Mouse (Mus musculus) intestine, embryonic 16.5 days (tissue): ENCODE data around the gene Asl. TPM values are rescaled to one million over a fixed set of nuclear protein-coding genes. Genes with fewer than 3 reads are reported as not detected.
"Not testable (repeated sequence)": the region's sequence is repeated elsewhere in the genome, so short reads cannot be mapped to it uniquely, and the experiment has no call there.

Source experiments
- ATAC-seq: fragments of 200-750 bp; cut with Nextera tagmentation; 2 replicates; pipeline ENCODE4 v1.8.0; 2017; ENCODE audit warnings: moderate TSS enrichment, moderate library complexity
- H3K27ac ChIP-seq: fragments of 300-500 bp; sonication (generic); 2 replicates; pipeline ENCODE4 v1.5.1; 2014; ENCODE audit warnings: mild to moderate bottlenecking, low read length
- H3K27me3 ChIP-seq: fragments of 300-500 bp; sonication (generic); replicated peaks from 2 replicates; pipeline ENCODE4 v1.6.1; 2014; ENCODE audit warnings: low read length, control low read depth, mixed read lengths; ENCODE audit not compliant: control insufficient read depth, insufficient read depth
- H3K36me3 ChIP-seq: fragments of 300-500 bp; sonication (generic); 2 replicates; pipeline ENCODE4 v1.6.1; 2014; ENCODE audit warnings: low read length, control low read depth; ENCODE audit not compliant: control insufficient read depth, insufficient read depth
- H3K4me1 ChIP-seq: fragments of 300-500 bp; sonication (generic); 2 replicates; pipeline ENCODE4 v1.6.1; 2014; ENCODE audit warnings: low read length, control low read depth, mixed read lengths; ENCODE audit not compliant: control insufficient read depth, insufficient read depth
- H3K4me2 ChIP-seq: fragments of 300-500 bp; sonication (generic); 2 replicates; pipeline ENCODE4 v1.6.1; 2014; ENCODE audit warnings: low read depth, low read length, control low read depth
- H3K4me3 ChIP-seq: fragments of 300-500 bp; sonication (generic); 2 replicates; pipeline ENCODE4 v1.5.1; 2014; ENCODE audit warnings: mild to moderate bottlenecking, low read length
- H3K9ac ChIP-seq: fragments of 300-500 bp; sonication (generic); 2 replicates; pipeline ENCODE4 v1.6.1; 2014; ENCODE audit warnings: low read depth, low read length
- H3K9me3 ChIP-seq: fragments of 300-500 bp; sonication (generic); 2 replicates; pipeline ENCODE4 v1.6.1; 2016; ENCODE audit warnings: low read length, control low read depth; ENCODE audit not compliant: control insufficient read depth
- WGBS: fragments of 180-500 bp; shearing (Covaris S2); extraction: QIAGEN DNeasy Blood & Tissue Kit; methylation state at CpG from one replicate; pipeline ENCODE4 v1.1.7; 2014; 5-methylcytosine and 5-hydroxymethylcytosine counted together
- polyA plus RNA-seq: library from polyadenylated mRNA; unstranded; fragments of >200 nt; fragmentation: Nextera tagmentation; extraction: Ambion mirVana; gene quantifications from 2 replicates; pipeline ENCODE4 v1.2.1, GENCODE M21; 2015

Asl gene
- polyA plus RNA-seq, 1 experiment from 2014 or later = 74.1 TPM

DNA sequence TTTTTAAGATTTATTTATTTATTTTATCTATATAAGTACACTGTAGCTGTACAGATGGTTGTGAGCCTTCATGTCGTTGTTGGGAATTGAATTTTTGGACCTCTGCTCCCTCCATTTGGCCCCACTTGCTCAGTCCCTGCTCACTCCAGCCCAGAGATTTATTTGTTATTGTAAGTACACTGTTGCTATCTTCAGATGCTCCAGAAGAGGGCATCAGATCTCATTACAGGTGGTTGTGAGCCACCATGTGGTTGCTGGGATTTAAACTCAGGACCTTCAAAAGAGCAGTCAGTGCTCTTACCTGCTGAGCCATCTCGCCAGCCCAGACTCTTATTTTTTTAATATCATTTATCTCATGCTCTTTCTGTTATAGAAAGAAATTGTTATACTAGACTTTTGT lies 7.3 kb upstream of the Asl start:
- H3K9ac ChIP-seq, H3K27ac ChIP-seq, H3K4me2 ChIP-seq, H3K4me3 ChIP-seq, H3K27me3 ChIP-seq, H3K9me3 ChIP-seq, ATAC-seq, H3K4me1 ChIP-seq, H3K36me3 ChIP-seq: not testable (repeated sequence)
- WGBS = 66% methylated on average over 2 of the region's 2 CpGs

DNA sequence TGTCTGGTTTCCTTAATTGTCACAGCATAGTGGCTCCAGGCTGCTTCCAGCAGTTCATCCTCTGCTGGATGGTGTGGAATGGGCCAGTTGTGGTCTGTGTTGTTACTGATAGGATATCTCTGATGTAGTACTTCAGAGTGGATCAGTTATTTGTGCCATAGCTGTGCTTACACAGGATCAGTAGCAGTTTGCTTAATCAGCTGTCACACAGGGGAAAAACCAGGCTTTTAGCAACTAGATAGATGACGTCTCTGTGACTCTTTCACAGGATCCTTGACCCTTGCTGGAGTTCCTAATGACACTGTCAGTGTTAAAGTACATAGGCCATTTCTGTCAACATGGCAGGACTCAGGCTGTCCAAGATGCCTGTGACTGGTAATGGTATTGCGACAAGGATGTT lies 4.8 kb upstream of the Asl start:
- Histone ChIP-seq H3K27ac (no peak overlapping the region), H3K4me2 (no peak overlapping the region), H3K36me3 (no peaks in the 10 kb centered on the region), H3K4me3 (no peak overlapping the region), H3K9me3 (no peaks in the 10 kb centered on the region), H3K4me1 (peaks cover 5% of the 10 kb centered on the region; the same call in 1 of the 2 replicates), H3K9ac (no peak overlapping the region), H3K27me3 (no peaks in the 10 kb centered on the region)
- no peak for ATAC-seq
- WGBS = 72% methylated on average over 2 of the region's 2 CpGs

- no peaks in the 10 kb centered on the region for H3K27me3 ChIP-seq
- no peaks in the 10 kb centered on the region for H3K9me3 ChIP-seq
- no peak for ATAC-seq
- 91% methylated on average over 19 of the region's 19 CpGs for WGBS
- peaks cover 5% of the 10 kb centered on the region; the same call in 1 of the 2 replicates for H3K4me1 ChIP-seq
- no peak overlapping the region for H3K4me2 ChIP-seq
- H3K36me3 ChIP-seq = no peaks in the 10 kb centered on the region
- H3K9ac ChIP-seq = no peak overlapping the region
- no peak overlapping the region for H3K27ac ChIP-seq
- H3K4me3 ChIP-seq = no peak overlapping the region
These were observed 2.7 kb upstream of the Asl start for GRCm38 (mm10) chr5:130031410-130032390.

GRCm38 (mm10) chr5:130027696-130028095 lies 1.4 kb downstream of the Asl start:
- no peak for ATAC-seq
- Histone ChIP-seq H3K27ac (no peak overlapping the region), H3K9me3 (no peaks in the 10 kb centered on the region), H3K9ac (no peak overlapping the region), H3K4me3 (no peak overlapping the region), H3K36me3 (no peaks in the 10 kb centered on the region), H3K4me1 (peaks cover 8% of the 10 kb centered on the region; the same call in 1 of the 2 replicates), H3K4me2 (no peak overlapping the region), H3K27me3 (no peaks in the 10 kb centered on the region)
- 83% methylated on average over 7 of the region's 7 CpGs for WGBS

GRCm38 (mm10) chr5:130027134-130027533 lies 1.9 kb downstream of the Asl start:
- Histone ChIP-seq H3K4me3 (no peak overlapping the region), H3K4me1 (peaks cover 8% of the 10 kb centered on the region; the same call in 1 of the 2 replicates), H3K27me3 (no peaks in the 10 kb centered on the region), H3K4me2 (no peak overlapping the region), H3K27ac (no peak overlapping the region), H3K9me3 (no peaks in the 10 kb centered on the region), H3K36me3 (no peaks in the 10 kb centered on the region), H3K9ac (no peak overlapping the region)
- no peak for ATAC-seq
- WGBS = 65% methylated on average over 5 of the region's 5 CpGs

GRCm38 (mm10) chr5:130023767-130024539 lies 5.1 kb downstream of the Asl start:
- under 1% methylated on average over 32 of the region's 32 CpGs for WGBS
- Histone ChIP-seq H3K36me3 (no peaks in the 10 kb centered on the region), H3K9me3 (no peaks in the 10 kb centered on the region), H3K4me1 (peaks cover 6% of the 10 kb centered on the region; the same call in 1 of the 2 replicates), H3K4me2 (peak overlapping the region; percentile 62), H3K27me3 (no peaks in the 10 kb centered on the region), H3K27ac (peak overlapping the region; percentile 73), H3K9ac (peak overlapping the region; percentile 68), H3K4me3 (peak overlapping the region; percentile 63)
- ATAC-seq = peak; percentile 95

GRCm38 (mm10) chr5:130023067-130023766 lies 5.8 kb downstream of the Asl start:
- Histone ChIP-seq H3K27ac (no peak overlapping the region), H3K9me3 (no peaks in the 10 kb centered on the region), H3K4me3 (peak overlapping the region; percentile 63), H3K27me3 (no peaks in the 10 kb centered on the region), H3K4me1 (peaks cover 6% of the 10 kb centered on the region; the same call in 1 of the 2 replicates), H3K9ac (peak overlapping the region; percentile 53), H3K4me2 (peak overlapping the region; percentile 62), H3K36me3 (no peaks in the 10 kb centered on the region)
- WGBS = 37% methylated on average over 12 of the region's 12 CpGs
- no peak for ATAC-seq

DNA sequence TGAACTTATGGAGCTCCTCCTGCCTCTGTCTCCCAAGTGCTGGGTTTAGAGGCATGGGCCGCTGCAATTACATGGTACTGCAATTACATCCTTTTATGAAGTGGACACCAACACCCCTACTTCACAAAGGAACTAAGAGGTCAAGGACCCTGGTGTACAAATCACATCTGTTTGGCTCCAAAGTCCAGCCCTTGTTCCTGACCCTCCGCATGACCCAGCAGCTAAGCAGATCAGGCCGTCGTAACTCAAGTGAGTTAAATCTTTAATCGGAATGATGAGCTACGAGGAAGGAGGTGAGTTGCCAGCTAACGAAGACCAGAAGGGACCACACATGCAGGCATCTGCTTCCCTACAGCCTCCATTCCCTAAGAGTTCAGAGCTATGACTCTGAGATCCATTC lies 6.7 kb downstream of the Asl start:
- ATAC-seq = no peak
- Histone ChIP-seq H3K36me3 (no peaks in the 10 kb centered on the region), H3K9ac (no peak overlapping the region), H3K4me3 (no peak overlapping the region), H3K4me1 (peaks cover 6% of the 10 kb centered on the region; the same call in 1 of the 2 replicates), H3K27ac (no peak overlapping the region), H3K27me3 (no peaks in the 10 kb centered on the region), H3K4me2 (peak overlapping the region; percentile 0; the same call in 1 of the 2 replicates), H3K9me3 (no peaks in the 10 kb centered on the region)
- WGBS = 59% methylated on average over 7 of the region's 7 CpGs
